Mouse (Mus musculus) left cerebral cortex, adult 2 months (tissue): ENCODE measurements at regions not wholly inside any gene's neighbourhood (a gene's known extent, or its start where the extent isn't known, plus 50 kb on each side); places are given as distances from the start of the nearest gene placed in this dataset.

Experiments
- DNase-seq, 2 experiments: peaks; one replicate each; pipeline ENCODE4 v3.0.0; 2021 to 2022; ENCODE audit warnings: low spot score in 2 of 2, mixed read lengths in 1 of 2; ENCODE audit errors: extremely low spot score in 1 of 2
- H3K27ac ChIP-seq: fragments of 200-600 bp; 2 replicates; pipeline ENCODE4 v1.8.1; 2022
- H3K4me3 ChIP-seq: fragments of 200-600 bp; 2 replicates; pipeline ENCODE4 v1.8.1; 2022
- CTCF ChIP-seq: fragments of 200-600 bp; IDR thresholded peaks from 2 replicates; pipeline ENCODE4 v1.8.1; 2022; ENCODE audit warnings: antibody characterized with exemption, mild to moderate bottlenecking, moderate library complexity
- intact Hi-C: fragments of 180-260 bp; cut with DNase I; formaldehyde crosslinking; loops from one replicate; pipeline ENCODE4 v1.15.1; 2025

GRCm38 (mm10) chr9:46938628-46939027 is 59.9 kb upstream of the Gm4791 start:
- Histone ChIP-seq H3K27ac (no peak overlapping the region), H3K4me3 (no peak overlapping the region)
- intact Hi-C loops, result loop anchor here (1.0 kb wide), 1 partner anchor 17 kb away; no protein-coding TSS in a partner anchor
- TF ChIP-seq CTCF, result no peak
- DNase-seq, result no peak

GRCm38 (mm10) chr9:46925641-46926040 is 72.9 kb upstream of the Gm4791 start:
- DNase-seq, result no peak
- intact Hi-C loops, result no loop called here
- no peak overlapping the region for H3K27ac ChIP-seq
- H3K4me3 ChIP-seq, result no peak overlapping the region
- TF ChIP-seq CTCF, result no peak

GRCm38 (mm10) chr9:46920081-46920480 is 78.5 kb upstream of the Gm4791 start:
- no peak for TF ChIP-seq CTCF
- Histone ChIP-seq H3K4me3 (no peak overlapping the region), H3K27ac (no peak overlapping the region)
- DNase-seq, result no peak
- intact Hi-C loops, result no loop called here

- intact Hi-C loops, result loop anchor here (5.0 kb wide), 1 partner anchor 176 kb away; no protein-coding TSS in a partner anchor
- DNase-seq, result peak; percentile 30 to 55
- no peak; the same call in 1 of the 2 replicates for TF ChIP-seq CTCF
- Histone ChIP-seq H3K27ac (peak overlapping the region; percentile 69; the same call in 1 of the 2 replicates), H3K4me3 (no peak overlapping the region)
Measured at GRCm38 (mm10) chr9:46913238-46913637, 85.3 kb upstream of the Gm4791 start.

- no peak for TF ChIP-seq CTCF
- intact Hi-C loops, result loop anchor here (1.0 to 5.0 kb wide), 3 partner anchors 10 to 172 kb away; no protein-coding TSS in a partner anchor
- H3K27ac ChIP-seq, result peak overlapping the region; percentile 71; the same call in 1 of the 2 replicates
- peak in 1 of 2 experiments; percentile 52 for DNase-seq
- H3K4me3 ChIP-seq, result no peak overlapping the region
Measured at GRCm38 (mm10) chr9:46909412-46910013, 89.0 kb upstream of the Gm4791 start.

- peak; percentile 18 for TF ChIP-seq CTCF
- no peak overlapping the region for H3K27ac ChIP-seq
- DNase-seq, result no peak
- intact Hi-C loops, result loop anchor here (5.0 kb wide), 1 partner anchor 88 kb away; no protein-coding TSS in a partner anchor
- no peak overlapping the region for H3K4me3 ChIP-seq
Measured at GRCm38 (mm10) chr9:46905081-46905480, 93.5 kb upstream of the Gm4791 start.

- H3K4me3 ChIP-seq, result no peak overlapping the region
- no peak overlapping the region for H3K27ac ChIP-seq
- intact Hi-C loops, result no loop called here
- DNase-seq, result no peak
- TF ChIP-seq CTCF, result no peak
Measured at GRCm38 (mm10) chr9:46903491-46904220, 94.9 kb upstream of the Gm4791 start.

- Histone ChIP-seq H3K4me3 (no peak overlapping the region), H3K27ac (peak overlapping the region; percentile 67)
- intact Hi-C loops, result loop anchor here (1.0 kb wide), 1 partner anchor 10 kb away; no protein-coding TSS in a partner anchor
- TF ChIP-seq CTCF, result no peak
- no peak for DNase-seq
Measured at GRCm38 (mm10) chr9:46899283-46899682, 99.3 kb upstream of the Gm4791 start.

- DNase-seq, result no peak
- intact Hi-C loops, result no loop called here
- H3K4me3 ChIP-seq, result no peak overlapping the region
- no peak for TF ChIP-seq CTCF
- H3K27ac ChIP-seq, result no peak overlapping the region; the same call in 1 of the 2 replicates
Measured at GRCm38 (mm10) chr9:46898120-46898519, 100.4 kb upstream of the Gm4791 start.

- intact Hi-C loops, result no loop called here
- DNase-seq, result no peak
- Histone ChIP-seq H3K4me3 (no peak overlapping the region), H3K27ac (no peak overlapping the region)
- no peak for TF ChIP-seq CTCF
Measured at GRCm38 (mm10) chr9:46891829-46892228, 106.7 kb upstream of the Gm4791 start.

- no peak for TF ChIP-seq CTCF
- DNase-seq, result no peak
- intact Hi-C loops, result no loop called here
Measured at GRCm38 (mm10) chr9:46889933-46890662, 108.4 kb upstream of the Gm4791 start.

More at GRCm38 (mm10) chr9:46889933-46890662, 108.4 kb upstream of the Gm4791 start:
- Histone ChIP-seq H3K4me3 (no peak overlapping the region), H3K27ac (peak overlapping the region; percentile 63; the same call in 1 of the 2 replicates)
